Mouse (Mus musculus): ENCODE data around the gene Ndufb6. TPM values are rescaled to one million over a fixed set of nuclear protein-coding genes. Genes with fewer than 3 reads are reported as not detected.
"Not testable (repeated sequence)": the region's sequence is repeated elsewhere in the genome, so short reads cannot be mapped to it uniquely, and the experiment has no call there.

The Ndufb6 gene
- 100 to 1,000 TPM; 524 to 552 TPM for total RNA-seq (2021)

DNA sequence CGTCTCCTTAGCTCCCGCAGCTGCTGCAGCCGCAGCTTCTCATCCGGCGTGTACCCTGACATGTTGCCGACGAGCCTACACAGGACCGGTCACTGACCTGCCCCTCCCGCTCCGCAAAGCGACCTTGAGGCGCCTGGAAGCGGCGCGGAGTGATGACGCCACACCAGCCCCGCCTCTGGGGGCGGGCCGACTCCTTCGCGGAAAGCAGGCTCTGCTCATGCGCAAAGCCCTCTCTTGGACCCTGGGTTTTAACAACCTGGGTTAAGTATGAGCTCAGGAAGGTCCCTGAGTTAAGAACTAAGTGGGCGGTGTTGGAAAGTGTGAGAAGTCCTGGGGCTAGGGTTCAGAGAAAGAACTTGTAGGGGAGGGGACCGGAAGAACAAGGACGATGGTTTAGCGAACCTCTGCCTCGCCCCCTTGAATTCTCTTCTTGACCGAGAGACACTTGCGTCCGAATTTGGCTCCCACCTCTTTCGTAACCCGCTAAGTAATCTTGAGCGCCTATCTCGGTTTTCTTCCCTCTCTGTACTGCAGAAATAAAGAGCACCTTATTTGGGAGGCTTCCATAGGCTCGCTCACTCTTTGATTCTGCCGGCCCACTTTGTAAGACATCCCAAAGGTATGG, at the start of gene Ndufb6:
Gene Ndufb6 (minus strand): TSS at position 146 of the 625 bp plus-strand sequence.
- intact Hi-C loops (cut with DNase I), result loop anchor here (5.0 kb wide), 1 partner anchor 137 kb away; the partner anchor contains the start of gene Aco1
- peak; percentile 85 for DNase-seq (ENCODE audit: low spot score)

DNA sequence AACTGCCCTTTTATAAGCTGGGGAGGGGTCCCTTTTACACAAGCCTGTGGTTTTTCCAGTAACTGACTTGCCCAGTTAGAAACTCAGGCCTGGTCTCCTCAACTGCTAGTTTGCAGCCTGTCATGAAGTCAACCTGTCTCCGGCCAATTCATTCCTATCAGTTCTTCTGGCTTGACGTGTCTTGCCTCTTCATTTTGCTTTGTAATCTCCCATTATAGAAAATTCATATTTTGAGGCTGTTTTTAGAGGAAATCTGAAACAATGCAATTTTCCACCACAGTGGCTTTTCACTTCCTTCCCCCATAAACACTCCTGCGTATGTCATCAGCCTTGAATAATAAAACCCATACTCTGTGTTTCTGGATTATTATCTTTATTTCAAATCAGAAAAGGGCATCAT, 47.9 kb upstream of the Ndufb6 start:
- intact Hi-C loops (cut with DNase I), result no loop called here
- no peak for DNase-seq (ENCODE audit: low spot score)

DNA sequence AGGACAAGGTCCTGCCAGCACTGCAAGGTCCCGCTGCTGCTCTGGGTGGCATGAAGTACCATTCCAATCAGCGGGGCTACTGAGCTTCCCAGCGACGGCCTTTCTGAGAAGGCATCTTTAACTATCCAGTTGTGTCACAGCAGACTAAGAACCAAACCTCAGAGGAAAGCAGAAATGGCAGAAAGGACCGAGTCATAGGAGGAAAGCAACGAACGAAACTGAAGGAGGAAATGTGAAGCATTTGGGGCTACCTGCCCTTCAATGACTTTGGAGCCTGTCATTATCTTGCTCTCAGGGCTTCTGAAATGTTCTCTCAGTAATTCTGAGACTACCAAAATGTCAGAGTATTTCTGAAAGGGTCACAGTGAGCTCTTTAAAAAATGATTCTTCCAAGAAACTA, 45.4 kb upstream of the Ndufb6 start:
- intact Hi-C loops (cut with DNase I), result no loop called here
- DNase-seq (ENCODE audit: low spot score), result no peak

DNA sequence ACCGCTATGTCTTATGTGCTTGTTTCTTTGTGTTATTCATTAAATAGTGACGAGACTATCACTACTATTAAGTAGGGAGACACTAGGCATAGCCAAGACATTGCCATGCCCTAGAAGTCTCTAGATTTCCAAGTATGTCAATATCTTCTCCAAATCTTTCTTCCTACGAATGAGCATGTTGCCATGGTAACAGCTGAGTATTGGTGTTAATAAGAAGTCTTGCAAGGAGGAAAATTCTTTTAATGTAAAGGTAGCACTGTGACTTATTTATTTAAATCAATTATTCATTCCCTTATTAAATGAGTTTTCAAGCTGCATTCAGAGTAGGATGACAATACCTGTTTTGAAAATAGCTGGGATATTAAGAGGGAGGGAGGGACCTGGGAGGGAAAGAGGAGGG, 38.2 kb upstream of the Ndufb6 start:
- DNase-seq (ENCODE audit: low spot score), result no peak
- intact Hi-C loops (cut with DNase I), result no loop called here

DNA sequence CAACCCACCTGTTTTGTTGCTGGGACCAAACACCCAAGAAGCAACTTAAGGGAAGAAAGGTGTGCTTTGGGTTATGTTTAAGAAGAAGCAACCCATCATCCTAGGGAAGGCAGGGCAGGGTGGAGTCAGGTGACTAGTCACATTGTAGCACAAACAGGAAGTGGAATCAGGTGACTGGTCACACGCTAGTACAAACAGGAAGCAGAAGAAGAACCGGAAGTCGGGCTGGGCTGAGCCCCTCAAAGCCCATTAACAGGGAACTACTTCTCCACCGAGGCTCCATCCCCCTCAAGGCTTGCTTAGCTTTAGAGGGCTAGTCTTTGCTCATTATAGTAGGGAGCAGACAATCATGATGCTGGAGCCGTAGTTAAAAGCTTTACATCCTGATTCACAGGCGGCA, 33.8 kb upstream of the Ndufb6 start:
- no peak for DNase-seq (ENCODE audit: low spot score)
- intact Hi-C loops (cut with DNase I), result no loop called here

DNA sequence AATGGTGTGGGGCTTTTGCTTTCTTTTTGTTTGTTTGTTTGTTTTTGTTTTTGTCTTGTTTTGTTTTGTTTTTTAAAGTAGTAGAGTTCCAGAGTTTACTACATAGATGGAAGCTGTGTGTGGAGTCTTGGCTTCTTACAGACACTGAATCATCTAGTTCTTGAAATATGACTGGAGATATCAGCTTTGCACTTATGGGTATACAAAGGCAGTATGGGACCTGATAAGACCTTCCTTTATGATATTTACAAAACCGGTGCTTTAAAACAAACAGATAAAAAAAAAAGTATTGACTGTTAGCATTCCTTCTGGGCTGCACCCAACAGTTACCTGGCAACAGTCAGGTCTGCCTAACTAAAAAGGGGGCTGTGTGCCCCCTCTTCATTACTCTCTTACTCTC, 33.0 kb upstream of the Ndufb6 start:
- DNase-seq (ENCODE audit: low spot score), result no peak
- intact Hi-C loops (cut with DNase I), result no loop called here

DNA sequence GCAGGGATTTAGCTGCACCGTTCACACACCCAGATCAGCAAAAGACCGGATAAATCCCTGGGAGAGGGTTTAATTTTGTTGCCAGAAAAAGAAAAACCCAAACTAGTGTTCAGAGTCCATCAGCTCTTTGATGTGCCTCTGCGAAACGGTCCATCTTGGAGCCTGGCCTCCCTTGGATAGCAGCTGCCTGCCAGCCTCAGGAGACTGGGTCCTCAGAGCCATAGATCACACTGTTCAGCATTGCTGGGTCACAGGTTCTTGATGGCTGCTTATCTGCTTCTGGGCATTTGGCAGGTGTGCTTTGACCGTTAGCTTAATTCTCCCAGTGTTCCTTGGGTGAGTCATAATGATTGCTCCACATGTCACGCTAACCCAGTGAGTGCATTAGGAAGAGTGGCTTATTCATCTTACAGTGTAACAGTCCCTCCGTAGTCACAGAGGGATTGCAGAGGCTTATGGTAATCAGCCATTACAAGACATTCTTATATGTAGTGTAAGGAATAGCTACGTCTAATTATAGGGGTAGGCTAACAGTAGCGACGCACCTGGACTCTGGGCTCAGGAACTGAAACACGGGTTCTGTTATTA, 31.7 kb upstream of the Ndufb6 start:
- intact Hi-C loops (cut with DNase I), result no loop called here
- no peak for DNase-seq (ENCODE audit: low spot score)

DNA sequence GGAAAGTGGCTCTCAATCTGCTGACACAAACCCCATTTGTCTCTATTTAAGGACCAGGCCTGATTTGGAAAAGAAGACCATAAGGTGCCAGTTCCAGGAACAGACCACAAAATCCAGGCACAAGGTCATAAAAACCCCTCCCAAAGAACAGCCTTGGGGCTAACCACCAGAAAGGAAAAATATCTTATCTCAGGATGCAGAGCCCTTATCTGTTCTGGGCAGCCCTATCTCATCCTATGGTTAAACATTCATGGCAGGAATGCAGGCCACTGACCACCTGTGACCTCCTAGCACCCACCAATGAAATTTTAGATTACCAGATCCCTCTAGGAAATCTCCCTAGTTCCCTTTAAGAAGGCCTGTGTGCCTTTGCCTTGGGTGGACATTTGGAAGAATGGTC, 30.5 kb upstream of the Ndufb6 start:
- no peak for DNase-seq (ENCODE audit: low spot score)
- intact Hi-C loops (cut with DNase I), result no loop called here

DNA sequence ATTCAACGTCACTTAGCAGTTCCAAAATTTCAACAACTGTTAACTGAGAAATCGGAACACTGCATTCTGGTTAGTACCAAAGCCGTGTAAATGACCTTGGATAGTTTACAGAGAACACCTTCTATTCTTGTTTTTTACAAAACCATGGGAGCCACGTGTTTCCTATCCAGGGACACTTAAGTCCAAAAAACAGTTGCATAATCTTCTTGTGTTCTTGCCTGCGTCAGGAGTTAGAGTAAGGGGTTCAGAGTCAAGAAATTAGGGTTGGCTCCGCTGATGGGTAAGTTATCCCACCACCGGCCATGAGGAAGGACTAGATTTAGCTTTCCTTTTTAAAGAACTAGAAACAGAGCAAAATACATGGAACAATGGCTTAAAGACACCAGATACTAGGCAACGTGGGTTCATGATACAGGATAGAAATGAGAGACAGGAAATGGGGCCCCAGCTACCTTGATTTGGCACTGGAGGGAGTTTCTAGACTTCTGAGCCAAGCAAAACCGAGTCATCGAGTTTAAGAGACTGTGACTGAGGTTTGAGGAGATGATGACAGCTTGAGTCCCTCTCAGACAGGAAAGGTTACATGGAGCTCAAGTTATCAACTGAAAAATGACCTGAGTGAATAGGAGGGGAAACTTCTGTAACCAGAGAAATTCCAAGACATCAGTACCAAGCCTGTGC, 23.4 kb upstream of the Ndufb6 start:
- intact Hi-C loops (cut with DNase I), result no loop called here
- DNase-seq (ENCODE audit: low spot score), result no peak

DNA sequence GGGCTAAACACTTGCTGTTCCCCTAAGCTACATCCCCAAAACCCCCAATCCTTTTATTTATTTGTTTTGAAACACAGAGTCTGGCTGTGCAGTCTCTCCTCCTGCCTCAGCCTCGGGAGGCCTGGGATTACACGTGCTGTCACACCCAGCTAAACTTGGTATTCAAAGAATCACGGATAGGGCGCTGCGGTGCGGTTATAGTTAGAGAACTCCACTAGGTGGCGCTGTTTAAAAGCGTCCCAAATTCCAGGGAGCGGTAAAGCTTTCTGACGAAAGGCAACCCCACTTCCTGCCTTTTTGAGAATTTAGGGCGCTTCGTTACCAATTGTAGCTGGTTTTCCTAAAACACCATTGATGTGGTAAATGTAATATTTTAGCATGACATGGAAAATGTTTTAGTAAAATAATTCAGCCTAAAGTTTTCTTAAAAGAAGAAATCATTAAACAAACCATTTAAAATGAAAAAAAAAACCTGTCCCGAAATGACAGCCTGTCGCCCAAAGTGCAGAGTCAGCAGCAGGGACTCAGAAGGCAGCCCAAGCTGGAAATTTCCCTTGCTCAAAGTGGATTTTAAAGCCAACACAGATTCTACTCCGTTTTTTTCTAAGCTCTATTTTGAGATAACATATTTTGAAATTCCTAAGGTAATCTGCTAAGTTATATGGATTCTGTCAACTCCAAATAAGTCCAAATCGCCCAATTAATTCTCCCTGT, 22.0 kb upstream of the Ndufb6 start:
- intact Hi-C loops (cut with DNase I), result loop anchor here (1.0 kb wide), 1 partner anchor 379 kb away; no protein-coding TSS in a partner anchor
- peak; percentile 21 for DNase-seq (ENCODE audit: low spot score)

DNA sequence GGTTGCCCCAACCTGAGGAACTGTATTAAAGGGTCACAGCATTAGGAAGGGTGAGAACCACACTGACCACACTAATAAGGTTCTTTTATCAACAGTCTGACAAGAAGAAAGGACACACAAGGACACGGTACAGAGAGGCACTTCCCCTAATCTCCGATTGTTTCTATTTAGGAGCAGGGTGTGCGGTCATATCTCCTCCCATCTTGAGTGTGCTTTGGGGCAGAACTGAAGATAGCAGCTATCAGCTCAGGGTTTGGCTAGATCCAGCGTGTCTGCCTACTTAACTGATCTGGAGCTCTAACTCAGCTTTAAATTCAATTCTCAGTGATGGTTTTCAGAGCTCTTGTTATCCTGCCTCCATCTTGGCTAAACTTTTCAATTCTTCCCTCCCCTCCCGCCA, 19.9 kb upstream of the Ndufb6 start:
- intact Hi-C loops (cut with DNase I), result no loop called here
- no peak for DNase-seq (ENCODE audit: low spot score)

DNA sequence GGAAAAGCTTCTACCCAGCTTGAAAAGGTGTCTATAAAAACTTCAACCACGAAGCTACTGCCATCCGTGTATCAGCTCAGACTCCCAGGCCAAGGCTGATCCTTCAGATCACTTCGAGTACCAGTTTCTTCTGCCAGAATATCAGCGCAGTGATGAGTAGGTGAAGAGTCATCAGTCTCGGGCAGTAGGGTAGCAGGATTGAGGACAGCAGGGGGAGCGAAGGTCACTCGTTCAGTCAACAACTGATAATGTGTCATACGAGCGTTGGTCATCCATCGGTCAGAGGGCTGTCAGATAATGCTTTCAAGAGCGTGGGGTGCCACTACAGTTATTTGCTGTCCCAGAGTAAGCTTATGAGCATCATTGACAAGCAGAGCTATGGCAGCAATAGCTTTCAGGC, 12.3 kb upstream of the Ndufb6 start:
- DNase-seq (ENCODE audit: low spot score); intact Hi-C loops (cut with DNase I): not testable (repeated sequence)

DNA sequence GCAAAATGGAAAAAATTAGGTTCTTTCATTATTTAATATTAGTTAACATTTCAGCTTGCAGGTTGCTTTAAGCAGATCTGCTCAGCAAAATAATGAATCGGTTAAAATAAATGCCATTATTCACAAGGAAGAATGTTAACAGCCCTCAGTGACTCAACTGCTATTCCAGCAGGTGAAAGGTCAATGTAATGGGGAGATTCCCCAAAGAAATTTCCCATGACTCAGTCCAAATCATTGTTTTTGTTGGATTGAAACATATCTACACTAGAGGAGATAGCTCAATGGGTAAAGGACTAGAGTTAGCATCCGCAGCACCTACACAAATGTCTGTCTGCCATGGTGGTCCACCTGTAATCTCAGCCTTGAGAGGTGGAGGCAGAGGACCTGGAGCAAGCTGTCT, 9.8 kb upstream of the Ndufb6 start:
- DNase-seq (ENCODE audit: low spot score), result no peak
- intact Hi-C loops (cut with DNase I), result loop anchor here (5.0 kb wide), 1 partner anchor 107 kb away; no protein-coding TSS in a partner anchor

DNA sequence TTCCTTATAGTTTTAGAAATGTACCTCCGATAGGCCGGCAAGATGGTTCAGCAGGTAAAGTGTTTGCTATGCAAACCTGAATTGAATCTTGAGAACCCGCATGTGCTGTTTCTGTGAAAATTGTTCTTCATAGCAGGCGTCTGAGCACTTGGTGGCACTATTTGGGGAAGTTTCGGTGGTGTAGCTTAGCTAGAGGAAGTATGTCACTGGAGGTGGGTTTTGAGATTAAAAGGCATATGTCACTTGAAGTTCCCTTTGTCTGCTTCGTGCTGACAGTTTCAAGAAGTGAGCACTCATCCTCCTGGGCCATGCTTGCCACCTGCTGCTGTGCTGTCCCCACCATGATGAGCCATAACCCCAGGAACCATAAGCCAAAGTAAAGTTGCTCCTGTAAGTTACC, 8.2 kb upstream of the Ndufb6 start:
- intact Hi-C loops (cut with DNase I), result loop anchor here (5.0 kb wide), 1 partner anchor 105 kb away; no protein-coding TSS in a partner anchor
- no peak for DNase-seq (ENCODE audit: low spot score)

DNA sequence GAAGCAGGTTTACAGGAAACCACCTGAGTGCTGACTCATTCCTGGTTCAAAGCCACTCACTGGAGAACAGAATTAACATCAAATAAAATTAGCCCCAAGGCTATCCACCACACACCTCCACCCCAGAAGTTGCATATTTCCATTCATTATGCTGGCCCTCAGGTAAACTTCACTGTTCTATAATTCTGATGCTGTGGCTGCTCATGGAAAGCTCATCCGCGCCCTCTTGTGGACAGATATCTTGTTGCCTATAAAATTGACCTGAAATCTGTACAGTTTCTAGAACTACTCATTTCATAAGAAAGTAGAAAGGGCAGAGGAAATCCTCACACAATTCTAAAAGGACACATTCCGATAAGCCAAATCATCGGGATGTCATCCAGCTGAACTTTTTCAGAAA, 6.4 kb upstream of the Ndufb6 start:
- DNase-seq (ENCODE audit: low spot score), result no peak
- intact Hi-C loops (cut with DNase I), result loop anchor here (1.0 to 5.0 kb wide), 2 partner anchors 103 to 151 kb away; no protein-coding TSS in a partner anchor

DNA sequence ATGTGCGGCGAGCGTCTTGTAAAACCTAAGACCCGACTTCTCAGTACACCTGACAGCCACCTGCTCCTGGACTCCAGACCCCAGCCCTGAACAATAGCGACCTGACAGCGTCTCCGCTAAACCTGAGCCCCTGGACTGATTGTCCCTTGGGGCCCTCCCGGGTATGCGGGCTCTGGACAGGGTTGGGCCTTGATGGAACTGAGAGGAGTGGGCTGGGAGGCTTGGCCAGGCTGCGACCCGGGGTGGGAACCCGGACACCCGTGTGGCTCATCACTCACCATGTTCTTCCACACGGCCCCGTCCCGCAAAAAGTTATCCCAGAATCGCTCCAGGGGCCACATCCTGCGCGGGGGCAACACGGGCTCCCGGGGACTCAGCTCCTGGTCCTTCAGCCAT, 343 bp downstream of the Ndufb6 start:
- intact Hi-C loops (cut with DNase I), result loop anchor here (5.0 kb wide), 1 partner anchor 137 kb away; the partner anchor contains the start of gene Aco1
- no peak for DNase-seq (ENCODE audit: low spot score)

DNA sequence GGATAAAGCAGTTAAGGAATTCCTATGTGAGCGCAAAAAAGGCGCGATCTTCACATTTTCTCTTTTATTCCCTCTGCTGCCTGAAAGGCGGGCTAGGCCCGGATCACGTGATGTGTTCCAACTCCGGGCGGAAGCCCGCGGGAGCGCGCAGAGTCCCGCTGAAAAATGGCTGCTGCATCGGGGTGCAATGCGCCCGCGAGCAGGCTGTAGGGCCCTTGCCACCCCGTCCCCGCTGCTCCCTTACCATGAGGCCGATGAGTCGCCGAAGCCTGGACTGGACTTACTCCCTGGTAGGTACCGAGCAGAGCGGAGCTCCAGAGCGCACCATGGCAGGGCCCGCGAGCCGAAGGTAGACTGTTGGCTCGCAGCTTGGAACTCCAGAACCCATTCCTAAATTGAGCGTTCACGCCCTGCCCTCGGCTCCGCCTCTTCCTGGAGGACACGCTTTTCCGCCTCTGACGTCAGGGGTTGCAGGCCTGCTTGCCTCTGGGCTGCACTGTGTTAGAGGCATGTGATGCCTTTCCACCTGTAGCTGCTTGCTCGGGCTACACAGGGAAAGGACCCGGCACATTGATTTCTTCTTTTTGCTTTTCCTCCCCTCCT, 9.7 kb downstream of the Ndufb6 start, which contains the start of the genes Smim27 and Topors:
Gene Smim27 (plus strand): TSS at position 150 of the 603 bp plus-strand sequence.
Gene Topors (minus strand): TSS at position 421 of the 603 bp plus-strand sequence.
- intact Hi-C loops (cut with DNase I), result loop anchor here (2.0 kb wide), 1 partner anchor 31 kb away; the partner anchor contains the start of gene Ddx58
- peak; percentile 93 for DNase-seq (ENCODE audit: low spot score)

DNA sequence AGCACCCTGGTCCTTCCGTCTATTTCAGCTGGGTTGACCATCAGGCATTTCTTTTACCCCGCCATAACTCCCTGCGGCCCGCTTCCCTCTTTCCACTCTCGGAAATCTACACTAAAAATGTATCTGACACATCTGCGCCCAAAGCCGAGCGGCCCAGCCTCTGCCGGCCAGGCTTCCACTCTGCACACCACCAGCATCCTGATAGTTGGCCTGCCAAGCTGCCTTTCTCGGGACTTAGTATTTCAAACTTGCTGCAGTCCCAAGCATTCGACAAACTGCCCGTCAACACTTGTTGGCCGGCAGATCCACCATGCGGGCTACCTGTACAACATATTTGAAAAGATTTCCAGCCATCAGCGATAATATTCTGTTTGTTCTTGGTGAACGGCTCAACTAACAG, 10.4 kb downstream of the Ndufb6 start:
- intact Hi-C loops (cut with DNase I), result loop anchor here (2.0 kb wide), 1 partner anchor 30 kb away; the partner anchor contains the start of gene Ddx58
- no peak for DNase-seq (ENCODE audit: low spot score)

DNA sequence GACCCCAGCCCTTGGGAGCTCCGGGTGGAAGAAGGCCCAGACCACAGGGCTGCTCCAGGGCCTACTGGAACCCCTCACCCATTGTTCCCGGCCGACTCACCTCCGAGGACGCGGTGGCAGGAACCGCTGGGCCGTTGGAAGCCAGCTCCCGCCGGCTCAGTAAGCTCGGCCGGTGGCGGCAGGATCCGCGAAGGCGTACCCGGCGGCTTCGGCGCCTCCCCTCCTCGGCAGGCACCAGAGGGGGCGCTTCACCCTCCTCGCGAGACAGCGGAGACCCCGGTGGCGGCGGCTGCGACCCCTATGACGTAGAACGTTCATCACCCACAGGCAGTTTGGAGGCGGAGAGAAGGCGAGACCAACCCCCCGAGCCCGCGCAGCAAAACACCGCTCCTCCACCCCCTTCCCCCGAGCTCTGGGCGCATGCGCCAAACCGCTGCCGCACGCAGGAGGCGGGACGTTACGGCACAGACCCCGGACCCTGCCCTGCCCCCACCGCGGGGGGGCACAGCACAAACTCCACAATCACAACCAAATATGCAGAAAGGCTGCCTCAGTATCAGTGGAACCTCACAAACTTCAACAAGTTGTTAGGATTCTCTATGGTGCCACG, 10.9 kb downstream of the Ndufb6 start:
- peak; percentile 80 for DNase-seq (ENCODE audit: low spot score)
- intact Hi-C loops (cut with DNase I), result loop anchor here (2.0 kb wide), 1 partner anchor 30 kb away; the partner anchor contains the start of gene Ddx58
